Mouse (Mus musculus) gastrocnemius, postnatal 14 days (tissue): ENCODE results near the gene Ska2. TPM values are rescaled to one million over a fixed set of nuclear protein-coding genes. Genes with fewer than 3 reads are reported as not detected.

Source experiments
- DNase-seq: peaks from one replicate; pipeline ENCODE4 v3.0.0; 2021; ENCODE audit warnings: mixed read lengths
- intact Hi-C: fragments of 180-260 bp; cut with DNase I; formaldehyde crosslinking; loops from one replicate; pipeline ENCODE4 v1.15.1; 2025; ENCODE audit warnings: low total_unique reads
- long read RNA-seq, 2 experiments: library from polyadenylated mRNA; stranded (forward); transcript quantifications; one replicate each; pipeline ENCODE4 v2.0.0; 2021
- total RNA-seq, 2 experiments: library from RNA; stranded (reverse); gene quantifications; 2 replicates each; pipeline ENCODE4 v1.2.3; 2021

Gene Ska2
- total RNA-seq: 1 to 10 TPM; 4.2 to 4.6 TPM
- long read RNA-seq, experiment 1, partial matches to known transcripts: 0 of 4 reads
- long read RNA-seq, experiment 1, other reads (novel, unspliced or antisense): 0 of 4 reads
- long read RNA-seq, experiment 2, partial matches to known transcripts: 0 of 2 reads
- long read RNA-seq, experiment 2, other reads (novel, unspliced or antisense): 0 of 2 reads

- DNase-seq: peak; percentile 96
- intact Hi-C loops: no loop called here
Measured at GRCm38 (mm10) chr11:87108755-87109518, at the start of gene Ska2. Ska2 (plus strand) TSS chr11:87109234.

- intact Hi-C loops: no loop called here
- DNase-seq: no peak
Measured at GRCm38 (mm10) chr11:87060410-87060809, 48.6 kb upstream of the Ska2 start.

DNA sequence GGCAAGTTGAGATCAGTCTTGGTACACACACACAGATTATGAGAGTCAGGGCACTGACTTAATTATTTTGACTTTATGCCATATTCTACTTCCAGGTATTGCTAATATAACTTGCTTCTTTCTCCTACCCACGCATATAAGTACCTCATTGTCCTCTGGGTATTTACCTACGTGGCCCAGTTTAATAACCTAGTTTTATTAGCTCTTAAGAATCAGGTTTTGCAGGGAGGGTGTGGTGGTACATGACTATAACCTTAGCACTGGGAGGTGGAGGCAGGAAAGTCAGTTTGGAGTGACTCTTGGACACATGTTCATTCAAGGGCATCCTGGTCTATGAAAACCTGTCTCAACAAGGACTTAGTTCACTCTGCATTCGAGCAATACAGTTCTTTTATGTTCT is 46.9 kb upstream of the Ska2 start:
- intact Hi-C loops: no loop called here
- no peak for DNase-seq

- peak; percentile 60 for DNase-seq
- intact Hi-C loops: no loop called here
Measured at GRCm38 (mm10) chr11:87073343-87073865, 35.6 kb upstream of the Ska2 start.

GRCm38 (mm10) chr11:87073866-87074440 is 35.1 kb upstream of the Ska2 start, which contains the start of gene Gdpd1:
Gdpd1 (minus strand) TSS chr11:87074062.
- peak; percentile 82 for DNase-seq
- intact Hi-C loops: no loop called here

GRCm38 (mm10) chr11:87083712-87084111 is 25.3 kb upstream of the Ska2 start:
- intact Hi-C loops: no loop called here
- DNase-seq: no peak

DNA sequence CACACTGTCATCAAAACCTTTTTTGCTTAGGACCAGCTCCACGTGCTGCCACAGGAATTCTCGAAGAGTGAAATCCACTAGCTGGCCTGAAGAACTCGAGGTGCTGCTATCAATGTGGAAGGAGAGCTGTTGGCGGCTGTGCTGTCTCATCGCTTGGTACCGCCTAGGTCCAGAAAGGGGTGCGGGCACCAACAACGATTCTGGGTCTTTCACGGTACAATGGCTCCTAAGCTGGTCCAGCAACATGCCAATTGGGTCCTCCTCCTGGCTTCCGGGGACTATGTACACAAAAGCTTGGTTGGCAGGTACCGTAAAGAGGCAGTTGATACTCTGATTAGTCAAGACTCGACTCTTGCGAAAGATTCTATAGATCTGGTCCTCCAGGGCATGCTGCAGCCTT is 23.6 kb upstream of the Ska2 start:
- intact Hi-C loops: no loop called here
- no peak for DNase-seq

DNA sequence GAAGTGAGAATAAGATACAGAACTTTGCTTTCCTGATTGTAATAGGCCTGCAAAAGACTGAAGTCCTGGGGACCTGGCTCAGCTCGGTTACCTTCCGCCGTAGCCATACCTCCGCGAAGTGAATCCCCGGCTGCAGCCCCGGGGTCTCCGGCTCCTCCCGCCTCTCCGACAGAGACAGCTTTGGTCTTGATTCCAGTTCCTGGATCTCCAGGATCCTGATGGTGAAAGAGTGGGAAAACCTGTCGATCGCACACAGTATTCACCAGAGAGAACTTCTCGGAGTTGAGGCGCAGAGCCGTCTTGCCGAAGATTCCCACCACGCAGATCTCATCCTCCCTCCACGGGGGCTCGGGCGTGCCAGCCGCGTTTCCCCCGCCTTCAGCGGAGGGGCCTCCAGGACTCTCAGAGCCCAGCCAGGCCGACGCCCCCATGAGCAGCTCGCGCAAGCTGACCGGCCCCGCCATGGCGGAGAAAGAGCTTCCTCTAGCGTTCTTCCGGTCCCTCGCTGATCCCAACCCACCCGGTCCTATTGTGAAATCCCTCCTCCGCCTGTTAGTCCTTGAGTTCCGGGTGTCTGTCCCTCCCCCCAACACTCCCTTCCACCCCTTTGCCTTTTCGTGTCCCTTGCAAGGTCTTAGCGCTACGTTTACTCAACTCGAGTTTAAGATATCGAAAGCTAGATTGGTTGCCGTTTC is 22.6 kb upstream of the Ska2 start, which contains the start of gene Smg8:
Smg8 (minus strand) TSS at position 485 of the 695 bp plus-strand sequence.
- intact Hi-C loops: no loop called here
- peak; percentile 79 for DNase-seq

- intact Hi-C loops: no loop called here
- no peak for DNase-seq
Measured at GRCm38 (mm10) chr11:87087142-87087541, 21.9 kb upstream of the Ska2 start.

DNA sequence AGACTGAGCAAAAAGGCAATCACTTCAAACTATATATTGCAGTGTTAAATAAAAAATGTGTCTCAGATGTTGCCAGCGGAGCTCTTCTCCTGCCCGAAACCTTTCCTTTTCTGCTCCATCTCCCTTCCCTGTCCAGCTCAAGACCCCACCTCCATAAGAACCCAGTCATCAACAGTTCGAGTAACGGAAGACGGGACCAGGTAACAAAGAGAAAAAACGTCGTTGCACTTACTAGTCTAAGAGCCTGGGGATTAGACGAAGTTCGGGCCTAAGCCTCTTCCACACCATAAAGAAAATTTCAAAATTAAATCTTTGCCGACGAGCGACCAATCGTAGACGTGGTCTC is 652 bp upstream of the Ska2 start, which contains the start of gene Prr11:
Prr11 (minus strand) TSS at position 300 of the 346 bp plus-strand sequence.
- DNase-seq: no peak
- intact Hi-C loops: no loop called here

- intact Hi-C loops: no loop called here
- DNase-seq: peak; percentile 6
Measured at GRCm38 (mm10) chr11:87109519-87110171, 611 bp downstream of the Ska2 start.

GRCm38 (mm10) chr11:87110172-87110909 is 1.3 kb downstream of the Ska2 start:
- intact Hi-C loops: no loop called here
- DNase-seq: no peak

DNA sequence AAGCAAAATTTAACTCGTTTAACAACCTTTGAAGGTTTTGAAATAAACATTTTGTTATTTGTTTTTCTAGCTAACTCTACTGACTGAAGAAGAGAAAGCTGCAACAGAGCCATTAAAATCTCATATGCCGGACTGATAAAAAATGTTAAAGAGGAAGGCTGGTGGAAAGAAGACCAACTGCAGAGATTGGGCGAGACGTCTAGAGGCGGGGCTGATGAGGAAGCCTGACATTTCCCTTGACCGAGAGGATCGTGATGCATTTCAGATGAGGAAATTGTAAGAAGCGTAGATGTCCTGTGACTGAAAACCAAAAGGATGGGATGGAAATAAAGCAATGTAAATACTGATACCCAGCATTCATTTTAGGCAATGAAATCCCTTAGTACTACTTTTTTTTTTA is 12.8 kb downstream of the Ska2 start:
- no peak for DNase-seq
- intact Hi-C loops: no loop called here

DNA sequence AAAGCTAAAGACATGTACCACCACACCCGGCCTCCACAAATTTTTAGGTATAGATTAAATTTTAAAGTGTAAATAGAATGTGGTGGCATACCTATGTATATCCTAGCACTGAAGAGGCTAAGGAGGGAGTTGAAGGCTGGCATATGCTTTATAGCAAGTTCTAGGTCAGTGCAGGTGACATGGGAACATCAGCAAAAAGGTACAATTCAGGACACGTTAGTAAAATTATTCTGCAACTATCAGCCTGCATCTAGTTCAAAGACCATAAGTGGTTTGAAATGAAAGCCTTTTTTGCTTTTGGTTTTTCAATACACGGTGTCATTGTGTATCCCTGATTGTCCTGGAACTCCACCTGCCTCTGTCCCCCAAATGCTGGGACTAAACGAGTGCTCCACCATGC is 16.5 kb downstream of the Ska2 start:
- DNase-seq: no peak
- intact Hi-C loops: no loop called here

- no peak for DNase-seq
- intact Hi-C loops: no loop called here
Measured at GRCm38 (mm10) chr11:87126281-87126823, 17.3 kb downstream of the Ska2 start.

DNA sequence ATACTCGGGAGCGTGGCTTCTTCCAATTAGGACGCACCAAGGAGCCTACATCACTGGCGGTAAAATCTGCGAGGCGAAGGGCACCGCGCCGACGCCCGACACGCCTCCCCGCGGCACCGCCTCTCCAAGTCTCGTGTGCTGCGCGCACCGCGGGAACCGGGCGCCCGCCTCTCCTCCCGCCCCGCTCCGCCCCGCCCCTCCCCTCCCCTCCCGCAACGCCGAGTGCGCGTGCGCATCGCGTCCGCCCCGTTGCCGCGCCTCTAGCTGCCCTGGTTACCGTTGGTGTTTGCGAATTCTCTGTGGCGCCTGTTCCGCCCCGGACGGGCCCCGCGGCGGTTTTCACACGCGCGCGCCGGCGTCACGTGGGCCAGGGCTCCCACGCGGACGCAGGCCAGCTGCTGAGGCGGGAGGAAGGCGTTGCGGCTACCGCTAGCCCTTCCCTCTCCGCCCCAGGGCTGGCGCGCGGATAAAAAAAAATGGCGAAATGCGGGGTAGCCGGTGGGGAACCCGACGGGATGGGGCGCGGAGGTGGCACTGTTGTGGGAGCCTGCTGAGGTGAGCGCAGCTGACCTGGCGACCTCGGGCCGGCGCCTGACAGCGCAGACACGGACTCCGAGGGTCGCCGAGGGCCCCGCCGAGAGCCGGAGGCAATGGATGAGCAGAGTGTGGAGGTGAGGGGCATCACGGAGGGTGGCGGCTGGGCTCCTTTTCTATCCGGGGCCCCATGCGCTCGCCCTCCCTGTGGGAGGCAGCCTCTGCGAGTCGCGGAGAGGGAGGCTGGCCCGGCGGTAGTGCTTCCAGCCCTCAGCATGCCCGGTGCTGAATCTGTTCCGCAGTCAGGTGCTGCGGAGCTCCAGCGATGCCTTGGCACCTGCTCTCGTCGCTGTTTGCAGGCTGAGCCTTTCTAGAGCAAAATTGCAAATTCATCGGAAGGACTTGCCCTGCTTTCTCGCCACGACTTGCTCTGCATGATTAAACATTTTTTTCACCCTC is 18.1 kb downstream of the Ska2 start, which contains the start of gene Trim37:
Trim37 (plus strand) TSS at position 254 of the 993 bp plus-strand sequence.
- peak; percentile 87 for DNase-seq
- intact Hi-C loops: no loop called here

DNA sequence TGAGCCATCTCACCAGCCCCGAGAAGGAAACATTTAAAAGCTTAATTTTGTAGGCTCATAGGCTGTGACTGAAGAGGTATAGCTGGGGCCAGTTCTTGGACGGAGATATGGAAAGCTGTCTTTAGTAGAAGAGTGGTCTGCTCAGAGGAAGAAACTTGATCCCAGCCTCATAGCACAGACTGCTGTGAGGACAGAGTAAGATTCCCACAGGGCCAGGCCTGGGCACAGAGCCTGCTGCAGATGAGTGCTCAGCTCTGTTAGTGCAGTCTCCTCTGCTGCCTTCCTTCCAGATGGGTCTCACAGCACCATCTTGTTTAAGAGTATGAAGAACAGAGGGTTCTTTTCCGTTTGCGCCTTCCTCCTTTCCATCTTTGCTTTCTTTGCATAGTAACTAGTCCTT is 27.2 kb downstream of the Ska2 start:
- peak; percentile 12 for DNase-seq
- intact Hi-C loops: no loop called here
